Mouse (Mus musculus) 3134 (cell line): ENCODE results near the gene Fam107b.
"Not testable (repeated sequence)": the region's sequence is repeated elsewhere in the genome, so short reads cannot be mapped to it uniquely, and the experiment has no call there.

Experiments
- DNase-seq: peaks from one replicate; pipeline ENCODE4 v3.0.0-alpha.2; 2011; ENCODE audit warnings: low spot score; ENCODE audit not compliant: insufficient read length; ENCODE audit errors: extremely low read depth

The Fam107b gene

DNA sequence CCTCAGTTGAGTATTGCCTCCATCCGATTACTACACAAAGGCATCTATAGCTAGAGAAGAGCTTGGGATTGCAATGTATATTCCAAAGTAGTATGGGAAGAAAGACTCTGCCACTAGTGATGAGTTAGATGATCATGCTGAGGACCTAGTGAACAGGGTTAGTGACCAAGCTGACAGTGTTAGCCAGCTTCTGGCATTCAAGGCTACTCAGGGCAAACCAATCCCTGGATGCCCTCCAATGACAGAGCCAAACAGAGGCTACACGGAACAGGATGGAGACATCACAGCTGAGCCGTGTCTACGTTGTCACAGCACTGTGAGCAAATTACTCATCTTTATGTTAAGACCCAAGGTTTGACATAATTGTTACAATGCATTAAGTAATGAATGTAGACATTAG lies 138.3 kb downstream of the Fam107b start:
- DNase-seq: no peak

DNA sequence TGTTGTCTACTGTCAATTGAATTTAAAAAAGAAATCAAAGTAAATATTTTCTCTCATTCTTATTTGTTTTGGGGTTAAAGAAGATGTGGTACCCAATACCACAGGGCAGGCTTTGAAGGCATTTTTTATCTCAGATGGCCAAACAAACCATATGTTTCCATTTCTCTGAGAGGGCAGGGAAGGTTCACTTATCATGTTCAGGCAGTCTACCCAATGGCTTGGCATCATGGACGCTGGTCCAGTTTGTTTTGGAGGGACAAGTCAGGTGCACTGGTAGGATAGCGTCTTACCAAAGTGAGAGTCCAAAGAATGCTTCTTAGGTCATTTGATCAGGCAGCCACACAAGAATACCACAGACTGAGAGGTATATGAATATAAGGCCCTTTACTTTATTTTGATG lies 139.6 kb downstream of the Fam107b start:
- DNase-seq: no peak

DNA sequence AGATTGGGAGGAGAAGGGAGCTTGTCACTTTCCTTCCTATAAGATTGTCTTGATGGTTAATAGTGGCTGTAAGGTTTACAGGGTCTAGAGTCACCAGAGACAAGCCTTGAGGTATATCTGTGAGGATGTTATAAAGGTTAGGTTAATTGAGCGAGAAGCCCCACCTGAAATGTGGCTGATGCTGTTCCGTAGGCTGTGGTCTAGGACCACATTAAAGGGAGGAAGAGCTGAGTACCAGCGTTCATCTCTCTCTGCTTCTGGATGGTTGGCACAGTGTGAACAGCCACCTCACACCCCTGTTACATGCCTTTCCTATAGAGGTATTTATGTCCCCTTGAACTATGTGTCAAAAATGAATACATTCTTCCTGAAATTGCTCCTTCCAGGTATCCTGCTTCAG lies 140.2 kb downstream of the Fam107b start:
- DNase-seq: no peak

GRCm38 (mm10) chr2:3712369-3713042 lies 142.2 kb downstream of the Fam107b start:
- DNase-seq: peak; percentile 74

DNA sequence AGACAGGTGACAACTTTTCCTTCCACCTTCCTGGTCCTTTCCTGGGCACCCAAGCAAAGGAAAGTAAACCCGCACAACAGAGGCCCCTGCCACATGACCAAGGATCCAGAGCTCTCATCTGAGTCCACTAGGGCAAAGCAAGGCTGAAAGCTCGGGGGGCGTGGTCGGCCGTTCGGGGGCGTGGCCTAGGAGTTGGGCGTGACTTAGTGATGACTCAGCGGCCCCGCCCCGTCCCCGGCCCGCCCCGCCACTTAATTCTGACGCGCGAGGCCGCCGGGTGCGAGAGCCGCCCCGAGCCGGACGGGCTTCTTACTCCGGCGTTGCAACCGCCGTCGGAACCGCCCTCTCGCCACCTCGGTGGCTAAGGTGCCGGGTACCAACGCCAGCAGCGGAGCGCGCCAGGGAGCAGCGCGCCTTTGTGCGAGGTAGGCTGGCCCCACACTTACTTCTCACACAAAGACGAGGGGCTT lies 143.0 kb downstream of the Fam107b start:
- DNase-seq: peak; percentile 93

GRCm38 (mm10) chr2:3713682-3714361 lies 143.5 kb downstream of the Fam107b start:
- no peak for DNase-seq

DNA sequence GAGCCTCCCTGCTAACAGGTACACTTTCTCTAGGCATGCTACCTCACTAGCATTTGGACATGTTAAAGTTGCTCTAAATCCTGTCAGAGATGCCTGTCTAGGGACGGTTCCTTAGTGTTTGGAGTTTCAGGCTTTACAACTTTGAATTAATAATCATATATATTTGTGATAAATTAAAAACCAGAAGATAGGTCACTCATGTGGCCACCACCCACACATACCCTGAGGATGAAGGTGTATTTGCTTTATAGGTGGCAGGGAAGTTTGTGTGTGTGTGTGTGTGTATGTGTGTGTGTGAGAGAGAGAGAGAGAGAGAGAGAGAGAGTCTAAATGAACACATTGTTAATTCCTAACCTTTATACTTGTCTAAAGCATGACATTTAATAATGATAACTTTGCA lies 144.2 kb downstream of the Fam107b start:
- DNase-seq: no peak

- DNase-seq: no peak
These were observed 145.1 kb downstream of the Fam107b start for GRCm38 (mm10) chr2:3715424-3715823.

GRCm38 (mm10) chr2:3717268-3717667 lies 147.0 kb downstream of the Fam107b start:
- no peak for DNase-seq

DNA sequence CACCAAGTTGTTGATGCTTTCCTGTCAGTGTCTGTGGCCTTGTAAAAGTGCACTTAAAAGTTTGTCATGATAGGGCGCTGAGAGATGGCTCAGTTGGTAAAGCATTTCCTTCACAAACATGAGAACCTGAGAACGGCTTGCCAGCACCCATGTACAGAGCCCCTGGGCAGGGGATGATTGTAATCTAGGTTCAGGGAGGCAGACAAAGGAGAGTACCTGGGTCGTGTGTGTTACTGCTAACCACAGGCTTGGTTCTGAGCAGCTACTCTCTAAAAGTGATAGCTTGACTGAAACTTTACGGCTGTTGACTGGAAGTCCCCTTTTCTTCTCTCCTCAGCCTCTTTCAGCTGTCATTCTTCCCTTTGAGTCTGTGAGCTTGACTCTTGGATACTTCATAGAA lies 147.6 kb downstream of the Fam107b start:
- DNase-seq: no peak

GRCm38 (mm10) chr2:3719436-3720121 lies 149.3 kb downstream of the Fam107b start:
- DNase-seq: not testable (repeated sequence)

- DNase-seq: no peak
These were observed 150.8 kb downstream of the Fam107b start for GRCm38 (mm10) chr2:3721107-3721506.

DNA sequence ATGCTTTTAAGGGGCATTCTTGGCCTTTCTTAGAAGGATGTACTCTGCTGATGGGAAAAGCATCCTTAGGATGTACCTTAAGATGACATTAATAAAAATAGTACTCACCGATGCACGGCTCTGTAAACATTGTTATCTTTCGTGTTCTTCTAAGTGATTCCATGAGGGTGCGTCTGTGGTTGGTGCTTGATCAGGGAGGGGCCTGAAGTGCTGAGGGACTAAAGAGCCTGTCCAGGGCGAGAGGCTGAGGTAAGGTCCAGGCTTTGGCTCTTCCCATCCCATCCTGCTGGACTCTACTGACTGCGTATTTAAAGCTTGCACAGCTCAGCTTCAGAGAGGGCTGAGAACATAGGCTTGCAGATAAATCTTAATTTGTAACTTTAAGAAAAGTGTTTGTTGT lies 151.7 kb downstream of the Fam107b start:
- DNase-seq: no peak

GRCm38 (mm10) chr2:3723391-3724106 lies 153.3 kb downstream of the Fam107b start:
- no peak for DNase-seq

DNA sequence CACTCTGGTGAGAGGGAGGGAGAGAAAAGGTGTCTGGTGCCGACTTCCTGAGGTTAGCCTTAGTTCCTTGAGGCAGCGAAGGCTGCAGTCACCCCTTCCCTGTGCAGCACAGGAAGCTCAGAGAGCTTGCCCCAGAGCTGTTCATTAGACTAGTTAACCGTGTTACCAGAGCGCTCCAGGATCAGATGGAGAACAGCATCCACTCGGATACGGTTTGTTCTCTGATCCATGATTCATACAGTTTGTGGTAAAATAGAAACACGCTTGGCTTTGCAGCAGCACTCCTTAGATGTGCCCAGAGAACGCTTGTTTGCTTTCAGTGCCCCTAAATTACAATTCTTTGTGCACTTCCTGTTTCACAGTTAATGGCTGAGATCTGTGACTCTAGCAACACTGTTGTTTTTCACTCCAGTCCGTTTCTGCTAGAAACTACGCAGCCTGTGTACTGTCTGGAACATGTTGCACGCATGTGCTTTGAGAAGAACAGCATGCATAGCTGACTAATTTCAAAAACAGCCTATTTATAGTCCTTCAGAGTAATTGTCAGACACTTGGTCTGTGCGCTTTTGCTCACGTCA lies 156.3 kb downstream of the Fam107b start:
- peak; percentile 35 for DNase-seq

GRCm38 (mm10) chr2:3727225-3727930 lies 157.1 kb downstream of the Fam107b start:
- DNase-seq: no peak

DNA sequence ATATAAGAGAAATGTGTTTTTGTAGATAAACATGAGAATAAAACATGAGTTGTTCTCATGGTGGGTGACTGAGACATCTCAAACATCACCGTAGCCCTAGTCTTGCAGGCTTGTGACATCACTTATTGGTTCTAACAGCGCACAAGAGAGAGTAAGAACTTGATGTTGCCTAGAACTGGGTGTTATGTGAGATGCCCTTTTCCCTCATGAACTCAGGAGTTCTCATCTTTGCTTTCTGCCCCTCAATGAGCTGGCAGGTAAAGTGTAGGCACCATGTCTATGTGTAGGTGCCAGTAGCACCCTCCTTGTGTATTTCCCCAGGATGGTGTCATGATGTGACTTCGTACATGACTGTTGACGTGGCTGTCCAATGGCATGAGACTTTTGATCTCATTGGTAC lies 157.8 kb downstream of the Fam107b start:
- DNase-seq: no peak

- no peak for DNase-seq
These were observed 159.3 kb downstream of the Fam107b start for GRCm38 (mm10) chr2:3729586-3729985.

DNA sequence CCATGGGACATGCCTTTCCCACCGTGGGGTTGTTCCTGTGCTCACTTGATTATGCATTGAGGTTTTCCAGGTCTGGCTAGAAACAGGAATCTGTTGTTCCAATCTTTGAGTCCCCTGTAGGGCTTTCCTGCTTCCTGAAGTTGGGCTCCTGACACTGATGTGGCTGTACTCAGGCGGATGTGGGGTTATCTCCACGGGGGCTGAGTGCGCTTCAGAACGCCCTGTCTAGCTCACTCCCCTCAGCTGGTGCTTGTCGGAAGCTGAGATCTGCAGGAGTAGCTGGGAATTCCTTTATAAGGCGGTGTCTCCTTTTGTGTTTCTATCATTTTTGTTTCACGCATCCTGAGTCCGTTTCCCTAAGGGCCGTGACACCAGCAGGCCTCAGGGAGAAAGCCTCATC lies 160.5 kb downstream of the Fam107b start:
- no peak for DNase-seq

DNA sequence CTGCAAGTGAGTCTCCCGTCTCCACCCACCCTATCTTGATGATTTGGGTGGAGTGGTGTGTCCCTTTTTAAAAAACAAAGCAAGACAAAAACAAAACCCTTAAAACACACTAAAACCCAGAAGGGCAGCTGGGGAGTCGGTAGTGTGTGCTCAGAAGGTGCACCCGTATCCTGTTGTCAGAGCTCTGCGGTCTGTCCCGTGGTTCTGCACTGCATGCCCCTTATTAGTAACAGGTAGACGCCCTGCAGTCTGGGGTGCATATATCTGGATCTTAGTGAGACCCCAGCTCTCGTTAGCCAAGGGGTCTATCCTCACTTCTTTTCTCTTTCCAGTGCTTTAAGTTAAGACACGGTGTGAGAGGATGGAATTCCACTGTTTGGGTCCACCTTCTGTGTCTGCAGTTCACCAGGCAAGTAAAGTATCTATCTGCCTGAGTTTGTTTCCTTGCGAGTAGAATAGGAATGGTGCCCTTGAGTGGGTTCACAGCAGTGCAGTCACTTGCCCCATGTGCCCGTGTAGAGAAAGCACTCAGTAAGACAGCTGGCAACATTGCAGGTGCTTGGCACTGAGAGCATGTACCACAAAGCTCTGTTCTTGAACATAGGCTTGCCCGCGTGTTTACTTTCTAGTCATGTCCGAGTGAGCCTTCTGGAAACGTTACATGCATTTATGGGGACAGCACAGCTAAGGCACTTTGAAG lies 161.2 kb downstream of the Fam107b start:
- DNase-seq: no peak
